28 mouse cellular contexts compared by ENCODE assay signal in the genomic region with DNA sequence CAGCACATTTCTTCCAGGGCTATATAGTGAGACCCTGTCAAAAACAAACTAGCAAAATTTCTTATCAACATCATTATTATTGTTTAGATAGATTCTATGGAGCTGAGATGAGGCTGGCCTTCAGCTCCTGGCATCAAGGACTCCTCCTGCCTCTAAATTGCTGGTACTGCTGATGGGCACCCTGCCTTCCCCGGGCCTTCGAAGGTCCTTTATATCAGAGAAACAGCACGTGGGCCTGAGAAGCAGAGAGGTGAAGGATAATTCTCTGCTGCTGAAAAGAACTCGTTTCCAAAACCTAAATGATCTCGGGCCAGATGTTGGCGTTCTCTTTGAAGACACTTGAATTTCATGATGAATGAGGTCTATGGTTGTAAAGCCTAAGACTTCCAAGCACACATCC.
"Had no signal": no experiment of that assay in that cellular context is flagged by ENCODE, and none has a peak within 500 bp of the region (broad histone marks: within the 10 kb centered on the region; RNA-seq: fewer than 3 reads in every experiment).

No protein-coding gene starts in this region.

- H3K36me3 ChIP-seq: embryonic facial prominence, embryonic 10.5 days; embryonic facial prominence, embryonic 12.5 days; embryonic facial prominence, embryonic 13.5 days; embryonic facial prominence, embryonic 15.5 days; forebrain, embryonic 10.5 days; forebrain, embryonic 12.5 days; forebrain, embryonic 15.5 days had no signal

- H3K4me1 ChIP-seq: embryonic facial prominence, embryonic 10.5 days; embryonic facial prominence, embryonic 12.5 days; embryonic facial prominence, embryonic 13.5 days; embryonic facial prominence, embryonic 15.5 days; forebrain, embryonic 12.5 days; forebrain, embryonic 13.5 days; forebrain, embryonic 15.5 days had no signal

- H3K4me3 ChIP-seq: embryonic facial prominence, embryonic 10.5 days; embryonic facial prominence, embryonic 12.5 days; embryonic facial prominence, embryonic 13.5 days; embryonic facial prominence, embryonic 15.5 days; erythroblast, embryonic 14.5 days; forebrain, embryonic 10.5 days; forebrain, embryonic 12.5 days; forebrain, embryonic 13.5 days; forebrain, embryonic 15.5 days; gastrocnemius, adult 2 months had no signal

- H3K27ac ChIP-seq: embryonic facial prominence, embryonic 10.5 days; embryonic facial prominence, embryonic 12.5 days; embryonic facial prominence, embryonic 13.5 days; embryonic facial prominence, embryonic 15.5 days; forebrain, embryonic 10.5 days; forebrain, embryonic 12.5 days; forebrain, embryonic 13.5 days; forebrain, embryonic 15.5 days; gastrocnemius, adult 2 months had no signal

- H3K27me3 ChIP-seq: embryonic facial prominence, embryonic 12.5 days; embryonic facial prominence, embryonic 13.5 days; embryonic facial prominence, embryonic 15.5 days; forebrain, embryonic 12.5 days; forebrain, embryonic 13.5 days; forebrain, embryonic 15.5 days had no signal

- DNase-seq: cerebellum, adult 18-20 months; cerebellum, adult 2 months; cerebellum, adult 8-10 months; cerebellum, adult 9-10 months; cerebellum, adult 9-11 months; cerebellum, postnatal 10 days; cerebellum, postnatal 14 days; cerebellum, postnatal 25 days; cerebellum, postnatal 36 days; embryo, embryonic 11 days; forebrain, postnatal 0 days; gastrocnemius, adult 2 months; gastrocnemius, postnatal 10 days; gastrocnemius, postnatal 14 days; gastrocnemius, postnatal 25 days; gastrocnemius, postnatal 36 days; heart, adult 18-20 months had no signal

- H3K9ac ChIP-seq: embryonic facial prominence, embryonic 12.5 days; embryonic facial prominence, embryonic 13.5 days; embryonic facial prominence, embryonic 15.5 days; forebrain, embryonic 12.5 days; forebrain, embryonic 13.5 days; forebrain, embryonic 15.5 days; forebrain, postnatal 0 days had no signal

- H3K4me2 ChIP-seq: embryonic facial prominence, embryonic 12.5 days; embryonic facial prominence, embryonic 13.5 days; embryonic facial prominence, embryonic 15.5 days; forebrain, embryonic 12.5 days; forebrain, embryonic 13.5 days; forebrain, embryonic 15.5 days had no signal

- ATAC-seq: forebrain, embryonic 13.5 days; forebrain, embryonic 14.5 days; forebrain, embryonic 15.5 days; forebrain, embryonic 16.5 days; forebrain, postnatal 0 days had no signal

- H3K9me3 ChIP-seq: embryonic facial prominence, embryonic 10.5 days; embryonic facial prominence, embryonic 12.5 days; embryonic facial prominence, embryonic 13.5 days; embryonic facial prominence, embryonic 15.5 days; forebrain, embryonic 10.5 days; forebrain, embryonic 12.5 days; forebrain, embryonic 13.5 days; forebrain, embryonic 15.5 days had no signal
